Mouse (Mus musculus) frontal cortex, postnatal 14 days (tissue): ENCODE measurements around the gene Tbccd1.

Source experiments
- DNase-seq, 2 experiments: peaks; one replicate each; pipeline ENCODE4 v3.0.0; 2022; ENCODE audit warnings: low spot score in 2 of 2

The Tbccd1 gene

DNA sequence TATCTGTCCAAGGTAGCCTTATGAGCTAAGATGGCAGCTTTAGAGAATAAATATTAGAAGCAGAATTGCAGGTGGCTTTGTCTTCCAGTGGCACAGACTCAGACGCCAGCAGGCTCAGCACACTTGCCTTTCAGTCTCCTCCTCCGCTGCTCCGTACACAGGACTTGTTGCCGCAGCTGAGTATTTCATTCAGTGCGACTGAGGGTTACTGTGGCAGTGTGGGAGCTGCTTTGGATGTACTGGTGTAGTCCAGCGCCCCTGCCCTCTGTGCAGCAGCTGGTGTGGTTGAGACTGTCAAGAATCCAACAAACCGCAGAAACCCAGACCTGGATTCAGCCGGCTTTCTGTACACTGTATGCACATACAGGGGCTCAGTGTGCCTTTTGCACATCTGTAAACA, 14.9 kb upstream of the Tbccd1 start:
- no peak for DNase-seq

DNA sequence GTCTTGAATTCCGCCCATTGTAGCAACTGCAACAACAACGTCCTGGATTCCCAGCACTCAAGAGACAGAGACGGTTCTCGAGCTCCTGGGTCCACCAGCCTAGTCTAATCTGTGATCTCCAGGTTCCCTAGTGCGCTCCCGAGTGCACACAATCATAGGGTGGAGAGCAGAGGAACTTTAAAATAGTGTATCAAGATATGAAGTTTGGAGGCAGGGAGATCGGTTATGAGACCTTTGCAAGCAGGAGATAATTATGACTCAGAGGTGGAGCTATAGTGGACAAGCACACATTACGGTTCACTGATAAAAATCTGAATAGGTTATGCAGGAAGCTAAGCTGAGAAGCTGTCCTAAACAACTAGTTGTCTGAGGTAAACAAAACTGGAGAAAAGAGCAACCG, 696 bp downstream of the Tbccd1 start:
- no peak for DNase-seq

DNA sequence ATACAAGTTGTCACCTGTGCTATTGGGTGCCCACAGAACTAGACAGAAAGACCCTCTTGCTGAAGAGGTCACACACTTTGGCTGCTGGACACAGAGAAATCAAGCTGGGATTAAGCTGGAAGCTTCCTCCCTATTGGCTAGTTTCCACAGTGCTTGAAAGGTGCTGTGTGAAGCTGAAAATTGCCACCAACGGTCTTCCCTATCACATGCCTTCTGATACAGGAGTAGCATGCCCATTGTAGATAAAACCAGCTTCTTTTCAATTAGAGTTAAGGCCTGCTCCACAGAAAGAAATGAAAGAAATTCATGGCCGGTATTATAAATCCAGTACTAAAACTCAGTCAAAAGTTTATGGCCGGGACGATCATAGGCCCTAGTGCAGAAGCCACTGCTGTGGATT, 4.8 kb downstream of the Tbccd1 start:
- DNase-seq = no peak

DNA sequence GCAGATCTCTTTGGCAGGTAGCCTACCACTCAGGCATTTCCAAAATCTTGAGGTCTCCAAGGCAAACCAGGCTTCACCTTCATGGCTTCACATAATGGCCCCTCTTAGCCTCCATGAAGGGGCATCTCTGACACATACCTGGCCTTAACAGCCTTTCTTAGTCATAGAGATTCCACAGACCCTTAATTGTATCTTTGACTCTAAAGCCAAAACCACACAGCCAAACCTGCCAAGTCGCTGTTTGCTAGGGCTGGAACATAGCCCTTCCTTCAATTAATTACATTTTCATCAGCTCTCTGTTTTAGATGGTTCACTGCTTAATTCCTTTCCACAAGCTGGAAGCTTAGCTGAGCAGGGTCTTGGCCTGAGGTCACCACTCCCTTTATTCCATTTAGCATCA, 9.1 kb downstream of the Tbccd1 start:
- no peak for DNase-seq

DNA sequence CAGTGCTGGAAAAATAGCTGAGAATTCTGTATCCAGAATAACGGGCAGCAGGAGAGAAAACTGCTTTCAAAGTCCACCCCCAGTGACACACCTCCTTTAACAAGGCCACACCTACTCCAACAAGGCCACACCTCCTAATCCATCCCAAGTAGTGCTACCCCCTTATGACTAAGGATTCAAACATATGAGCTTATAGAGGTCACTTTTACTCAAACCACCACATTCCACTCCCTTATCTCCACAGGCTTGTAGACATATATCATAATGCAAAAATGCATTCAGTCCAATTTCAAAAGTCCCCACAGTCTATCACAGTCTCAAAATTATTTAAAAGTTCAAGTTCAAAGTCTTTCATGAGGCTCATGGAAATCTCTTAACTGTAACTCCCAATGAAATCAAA, 9.8 kb downstream of the Tbccd1 start:
- no peak for DNase-seq

DNA sequence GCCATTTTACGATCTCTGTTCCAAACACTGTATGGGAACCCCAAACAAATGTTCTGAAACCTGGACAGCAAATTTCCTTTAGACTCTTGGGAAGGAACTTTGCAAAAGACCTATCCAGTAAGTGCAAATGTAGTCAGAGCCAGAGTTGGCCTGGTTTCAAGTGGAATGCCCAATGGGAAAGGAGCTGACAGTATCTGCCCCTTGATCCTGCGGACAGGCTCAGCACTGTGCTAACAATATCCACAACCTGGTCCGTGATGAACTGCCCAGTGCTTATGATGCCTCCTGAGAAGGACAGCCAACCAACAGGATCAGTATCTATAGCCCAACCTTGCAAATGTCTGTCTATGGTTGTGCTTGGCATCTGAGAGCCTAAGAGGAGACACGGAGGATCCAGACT, 12.0 kb downstream of the Tbccd1 start:
- no peak for DNase-seq

DNA sequence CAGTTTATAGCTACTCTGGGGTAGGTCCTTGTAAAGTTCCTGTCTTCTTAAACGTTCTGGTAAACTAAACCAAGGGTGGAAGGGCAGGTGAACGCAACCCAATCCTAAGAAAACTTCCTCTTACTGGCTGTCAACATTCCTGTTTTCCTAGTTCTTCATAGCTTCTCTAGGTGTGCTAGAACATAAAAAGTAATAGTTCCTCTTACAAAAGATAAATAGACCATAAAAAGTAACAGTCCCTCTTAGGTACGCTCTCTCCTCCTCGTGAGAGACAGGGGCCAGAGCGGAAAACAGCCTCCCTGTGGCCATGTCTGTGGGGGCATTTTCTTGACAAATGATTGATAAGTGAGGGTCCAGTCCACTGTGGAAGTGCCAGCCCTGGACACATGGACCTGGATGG, 12.6 kb downstream of the Tbccd1 start:
- no peak for DNase-seq

DNA sequence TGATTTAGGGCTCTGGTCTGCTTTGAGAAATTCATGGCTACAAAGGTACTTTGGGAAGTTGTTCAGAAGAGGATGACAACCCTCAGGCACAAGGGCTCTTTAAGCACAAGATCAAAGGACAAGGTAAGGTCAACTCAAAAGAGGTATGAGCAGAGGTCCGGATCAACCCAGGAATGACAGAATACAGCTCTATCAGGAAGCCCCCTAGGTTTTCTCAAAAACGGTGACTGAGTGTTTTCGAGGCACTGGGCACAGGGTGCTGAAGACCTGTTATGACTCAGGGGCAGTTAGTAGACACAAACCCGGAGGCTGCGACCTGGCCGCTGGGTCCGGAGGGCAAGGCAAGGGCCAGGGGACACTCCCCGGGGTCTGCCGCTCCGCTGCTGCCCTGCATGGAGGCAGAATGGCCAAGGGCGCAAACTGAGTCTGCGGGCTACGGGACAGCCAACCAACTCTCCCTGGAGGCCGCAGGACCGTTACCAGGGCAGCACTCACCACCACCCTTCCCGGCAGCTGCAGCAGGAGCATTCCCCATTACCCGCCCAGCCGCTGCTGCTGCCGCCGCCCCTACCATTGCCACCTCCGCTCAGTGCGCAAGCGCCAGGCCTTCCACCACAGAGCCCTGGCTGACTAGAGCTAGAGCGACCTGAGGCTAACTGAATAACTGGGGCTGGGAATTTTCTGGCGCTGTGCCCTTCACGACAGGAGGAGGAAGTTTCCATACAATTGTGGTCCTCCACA, 13.2 kb downstream of the Tbccd1 start:
- peak; percentile 53 to 68 for DNase-seq

DNA sequence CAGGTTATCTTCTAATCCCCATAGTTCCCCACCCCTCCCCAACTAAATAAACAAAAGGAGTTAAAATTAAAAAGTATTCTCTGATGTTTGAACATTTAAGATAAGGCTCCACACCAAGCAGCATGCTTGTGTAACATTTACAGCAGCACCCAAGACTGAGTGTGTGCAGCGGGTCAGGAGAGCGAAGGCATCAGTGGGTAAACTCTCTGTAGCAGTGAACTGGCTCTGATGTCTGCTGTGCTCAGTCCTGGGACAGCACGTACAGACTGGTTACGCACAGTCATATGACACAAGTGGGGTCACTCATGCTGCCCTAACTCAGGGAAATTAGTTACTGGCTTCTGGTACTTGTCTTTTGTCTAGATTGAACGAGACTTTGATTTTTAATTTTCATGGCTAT, 14.6 kb downstream of the Tbccd1 start:
- no peak for DNase-seq

DNA sequence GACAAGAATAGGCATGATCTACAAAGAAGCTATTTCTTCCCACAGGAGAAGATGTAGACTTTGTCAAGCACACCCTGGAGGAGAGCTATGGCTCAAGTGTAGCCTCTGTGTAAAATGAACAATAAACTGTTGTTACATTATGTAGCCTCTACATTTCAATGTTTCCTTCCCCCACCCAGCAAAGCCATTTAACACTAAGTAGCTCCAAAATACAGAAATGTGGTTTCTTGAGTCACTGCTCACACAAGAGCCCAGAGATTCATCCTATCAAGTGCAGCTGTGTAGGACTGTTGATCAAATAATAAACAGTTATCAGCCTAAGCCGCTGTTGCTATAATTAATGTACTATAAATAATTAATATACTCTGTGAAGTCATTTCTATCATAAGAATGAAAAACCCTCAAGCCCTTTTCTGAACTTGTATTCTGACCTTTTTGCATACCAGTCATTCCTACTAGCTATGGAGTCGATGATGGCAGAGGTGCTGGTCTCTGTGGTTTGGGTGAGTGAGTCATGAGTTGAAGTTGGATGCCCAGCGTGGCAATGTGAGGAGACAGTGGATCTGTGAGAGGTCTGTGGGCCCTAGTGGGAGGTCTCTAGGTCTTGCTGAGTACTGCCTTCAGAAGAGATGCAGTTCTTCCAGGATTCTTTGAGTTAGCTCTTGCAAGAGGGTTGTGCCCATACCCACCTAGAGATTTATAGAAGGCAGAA, 18.2 kb downstream of the Tbccd1 start:
- DNase-seq = no peak

DNA sequence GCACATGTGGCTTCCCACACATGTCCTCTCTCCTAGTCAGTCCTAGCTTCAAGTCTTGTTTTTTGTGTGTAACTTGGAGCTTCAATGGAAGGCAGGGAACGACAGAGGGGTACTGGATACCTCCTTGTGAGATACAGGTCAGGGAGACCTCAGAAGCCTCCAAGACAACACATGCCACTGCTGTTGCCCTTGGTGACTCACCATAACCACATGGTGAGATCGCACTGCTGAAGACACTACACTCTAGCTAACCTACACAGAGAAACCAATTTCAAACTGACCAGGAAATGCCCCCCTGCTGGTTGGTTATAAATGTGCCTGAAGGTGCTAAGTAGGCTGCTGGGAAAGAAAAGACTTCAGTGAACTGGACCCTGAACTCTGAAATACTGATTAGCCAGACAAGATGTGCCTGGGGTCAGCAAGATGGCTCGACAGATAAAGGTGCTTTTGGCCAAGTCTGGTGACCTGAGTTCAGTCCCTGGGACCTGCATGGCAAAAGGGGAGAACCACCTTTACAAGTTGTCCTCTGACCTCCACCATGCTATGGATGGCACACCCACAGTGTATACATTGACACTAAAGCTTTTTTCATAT, 24.4 kb downstream of the Tbccd1 start:
- DNase-seq = no peak

DNA sequence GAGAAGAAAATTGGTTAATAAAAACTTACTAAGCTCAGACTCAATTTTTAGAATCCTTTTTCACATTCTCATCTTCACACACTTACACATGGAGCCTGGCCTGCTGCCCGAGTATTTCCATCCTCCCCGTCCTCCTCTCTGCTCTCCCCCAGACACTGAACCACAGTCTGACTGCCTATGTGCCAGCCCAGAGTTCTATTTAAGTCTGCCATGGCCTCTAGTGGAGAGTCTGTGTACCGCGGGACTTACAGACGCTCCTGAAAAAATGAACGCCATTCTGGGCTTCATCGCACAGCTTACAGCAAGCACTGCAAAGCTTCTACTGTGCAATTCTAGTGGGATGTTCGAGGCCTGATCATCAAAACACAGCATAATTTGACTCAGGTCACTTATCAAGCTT, 36.7 kb downstream of the Tbccd1 start:
- peak; percentile 25 to 36 for DNase-seq

DNA sequence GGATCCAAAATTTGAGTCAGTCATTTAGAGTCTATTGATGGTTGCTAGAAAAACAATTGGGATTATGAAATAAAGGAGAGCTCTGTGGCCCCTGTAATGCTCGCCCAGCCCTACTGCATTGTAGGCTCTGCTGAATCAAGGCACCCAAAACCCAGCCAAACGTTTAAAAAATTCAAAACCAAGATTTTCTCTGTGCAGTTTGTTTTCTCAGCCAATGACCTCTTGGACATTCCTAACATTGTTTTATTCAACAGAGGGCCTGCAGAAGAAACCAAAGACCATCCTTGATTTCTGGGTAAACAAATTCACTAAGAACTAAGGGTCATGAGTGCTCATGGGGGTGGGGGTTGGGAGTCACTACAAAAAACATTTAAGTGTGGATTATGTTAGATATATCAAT, 46.0 kb downstream of the Tbccd1 start, which contains the start of gene Crygs:
Gene Crygs (minus strand): TSS at position 101 of the 400 bp plus-strand sequence.
- DNase-seq = no peak

DNA sequence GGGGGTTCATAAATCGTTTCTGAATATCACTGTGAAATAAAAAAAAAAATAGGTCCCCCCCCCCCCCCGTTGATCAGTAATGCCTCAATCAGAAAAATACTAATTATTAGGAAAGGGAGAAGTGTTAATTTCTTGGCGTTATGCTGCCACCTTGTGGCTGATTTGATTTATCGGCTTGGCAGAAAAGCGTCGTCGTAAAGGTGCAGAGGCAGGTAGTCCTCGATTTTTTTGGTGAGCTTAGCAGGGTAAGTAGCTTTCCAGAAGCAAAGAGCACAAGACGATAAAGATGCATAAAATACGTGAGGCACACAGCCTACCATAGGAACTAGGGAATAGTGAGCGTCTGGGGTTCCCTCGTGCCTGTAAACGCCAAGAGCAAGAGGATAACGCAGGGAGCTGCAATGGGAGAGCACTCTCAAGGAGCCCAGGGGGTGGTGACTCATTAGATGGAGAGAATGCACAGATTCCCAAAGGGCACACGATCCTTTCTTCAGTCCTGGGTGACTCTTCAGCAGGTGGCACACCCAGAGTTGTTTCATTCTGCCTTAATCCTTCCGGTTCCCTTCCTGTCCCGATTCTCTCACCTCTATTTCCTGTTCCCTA, 49.9 kb downstream of the Tbccd1 start:
- DNase-seq = peak in 1 of 2 experiments; percentile 56

DNA sequence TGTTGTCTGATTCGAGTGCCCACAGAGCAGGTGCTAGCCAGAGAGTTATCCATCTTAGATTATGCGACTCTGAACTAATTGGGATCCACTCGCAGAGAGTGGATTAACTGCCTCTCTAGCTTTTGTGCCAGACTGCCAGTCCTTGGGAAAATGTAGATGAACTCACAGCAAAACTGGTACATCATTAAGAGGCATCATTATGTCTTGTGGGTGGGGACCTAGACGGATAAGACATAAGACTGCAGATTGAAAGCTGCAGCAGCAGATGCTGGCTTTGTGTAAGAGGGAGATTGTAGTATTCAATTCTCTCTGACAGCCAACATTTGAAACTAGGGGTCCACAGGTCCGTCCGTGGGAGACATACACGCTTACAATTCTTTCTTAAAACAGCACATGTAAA, 54.7 kb downstream of the Tbccd1 start:
- DNase-seq = no peak

DNA sequence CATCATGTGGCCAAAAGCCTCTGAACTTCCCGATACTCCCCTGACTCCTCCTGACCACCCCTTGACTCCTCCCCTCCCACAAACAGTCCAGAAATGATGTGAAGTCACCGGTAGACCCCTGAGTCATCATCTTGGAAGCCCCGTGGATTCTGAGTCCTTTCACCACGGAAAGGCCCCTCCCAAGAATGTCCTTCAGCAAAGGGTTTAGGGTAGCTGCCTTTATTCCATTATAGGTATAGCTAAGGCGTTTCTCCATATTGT, 56.7 kb downstream of the Tbccd1 start:
- no peak for DNase-seq

DNA sequence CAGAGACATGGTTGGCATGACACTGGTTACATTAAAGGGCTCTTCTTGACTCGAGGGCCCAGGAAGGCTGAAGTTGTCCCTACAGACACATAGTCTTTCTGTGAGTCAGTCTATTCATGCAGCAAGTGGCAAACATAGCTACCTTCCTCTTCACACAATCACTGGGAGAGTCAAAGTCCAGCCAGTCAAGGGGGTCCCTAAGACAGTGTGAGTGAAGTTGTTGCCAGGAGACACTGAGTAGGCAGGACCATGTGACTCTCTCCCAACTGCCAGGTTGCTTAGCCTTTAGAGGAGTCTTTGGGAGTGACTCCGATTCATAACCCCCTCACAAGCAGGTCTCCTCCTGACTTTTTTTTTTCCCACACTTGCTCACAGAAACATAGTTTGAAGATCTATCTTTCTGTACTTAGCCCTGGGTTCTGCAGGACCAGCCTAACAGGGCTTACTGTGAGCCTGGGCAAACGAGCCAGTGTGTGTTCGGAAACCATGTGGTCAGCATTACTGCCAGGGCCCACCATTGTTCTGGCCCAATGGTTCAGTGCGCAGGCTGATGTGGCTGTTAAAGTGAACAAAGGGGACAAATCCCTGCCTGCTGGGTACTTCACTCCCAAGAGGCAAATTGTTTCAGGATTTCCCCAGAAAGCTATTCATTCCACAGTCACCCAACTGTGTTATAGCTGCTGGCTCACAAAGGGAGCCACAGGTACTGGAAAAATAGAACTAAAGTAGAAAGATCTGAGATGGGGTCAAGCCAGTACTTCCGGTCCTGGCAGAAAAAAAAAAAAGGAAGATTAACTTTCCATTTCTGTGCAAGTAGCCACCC, 57.2 kb downstream of the Tbccd1 start:
- no peak for DNase-seq

DNA sequence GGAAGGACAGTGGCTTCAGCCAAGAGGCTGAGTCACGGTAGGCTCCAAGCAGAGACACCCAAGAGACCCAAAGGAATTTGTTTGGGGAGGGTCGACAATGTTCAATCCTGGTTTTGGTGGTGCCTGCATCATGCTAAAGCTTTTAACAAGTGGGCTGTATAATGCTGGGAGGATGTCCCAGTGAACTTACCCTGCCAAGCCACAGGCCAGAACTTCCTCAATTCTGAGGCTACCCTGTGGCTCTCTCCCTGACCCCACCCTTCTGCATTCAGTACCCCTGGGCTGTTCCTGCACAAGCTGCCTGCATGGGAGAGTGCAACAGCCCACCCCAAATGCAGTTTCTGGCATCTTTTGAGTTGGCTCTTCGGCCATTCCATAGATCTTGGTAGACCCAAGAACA, 58.9 kb downstream of the Tbccd1 start:
- no peak for DNase-seq

DNA sequence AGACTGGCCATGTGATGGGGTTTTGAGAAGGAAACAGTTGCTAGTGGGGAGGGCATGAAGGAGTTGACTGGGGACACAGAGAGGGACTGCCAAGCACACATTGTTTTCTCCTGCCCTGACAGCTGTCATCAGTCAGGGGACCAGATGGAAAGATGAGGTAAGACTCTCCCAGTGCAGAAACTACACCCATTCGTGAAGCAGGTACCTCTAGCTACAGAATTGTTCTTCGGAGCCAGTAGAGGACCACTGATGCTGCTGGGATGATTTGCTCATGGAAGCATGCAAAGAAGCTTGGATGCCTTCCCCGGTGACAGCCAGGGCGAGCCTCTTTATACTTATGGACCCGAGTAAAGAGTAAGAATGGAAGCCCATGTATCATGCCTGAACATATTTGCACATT, 59.9 kb downstream of the Tbccd1 start:
- DNase-seq = no peak

DNA sequence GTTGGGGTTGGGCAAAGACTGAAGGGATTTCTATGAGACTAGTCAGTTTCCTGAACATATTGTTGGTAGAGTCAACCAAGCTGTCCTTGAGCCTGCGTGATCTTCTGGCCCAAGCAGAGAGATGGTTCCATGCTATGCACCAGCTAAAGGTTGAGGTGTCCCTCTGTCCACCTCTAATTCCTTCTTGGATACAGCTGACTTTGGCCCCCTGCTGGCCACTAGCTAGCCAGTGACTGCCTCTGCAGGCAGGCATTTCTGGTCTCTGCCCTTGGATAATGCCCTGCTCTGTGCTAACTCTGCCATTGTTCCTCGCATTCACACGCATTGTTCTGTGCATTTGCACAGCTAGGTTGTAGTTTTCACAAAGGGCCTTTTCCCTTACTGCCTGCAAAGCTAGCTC, 62.0 kb downstream of the Tbccd1 start:
- DNase-seq = no peak

DNA sequence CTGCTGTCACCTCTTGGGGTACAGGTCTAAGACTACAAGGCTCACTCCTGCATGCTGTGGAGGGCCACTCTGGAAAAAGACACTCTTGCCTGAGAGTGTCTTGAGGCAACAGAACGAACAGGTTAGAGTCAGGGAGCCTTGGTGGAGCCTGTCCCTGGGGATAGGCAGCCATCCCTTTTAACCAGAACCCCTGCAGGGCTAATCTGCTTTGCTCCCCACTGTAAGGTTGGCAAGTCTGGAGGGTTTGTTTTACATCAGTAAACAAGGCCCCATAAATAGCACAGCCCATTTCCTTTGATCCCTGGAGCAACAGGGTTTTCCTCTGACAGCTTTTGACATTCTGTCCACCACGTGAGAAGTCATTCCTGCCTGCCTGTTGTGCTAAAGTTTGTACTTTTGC, 66.2 kb downstream of the Tbccd1 start:
- DNase-seq = no peak

DNA sequence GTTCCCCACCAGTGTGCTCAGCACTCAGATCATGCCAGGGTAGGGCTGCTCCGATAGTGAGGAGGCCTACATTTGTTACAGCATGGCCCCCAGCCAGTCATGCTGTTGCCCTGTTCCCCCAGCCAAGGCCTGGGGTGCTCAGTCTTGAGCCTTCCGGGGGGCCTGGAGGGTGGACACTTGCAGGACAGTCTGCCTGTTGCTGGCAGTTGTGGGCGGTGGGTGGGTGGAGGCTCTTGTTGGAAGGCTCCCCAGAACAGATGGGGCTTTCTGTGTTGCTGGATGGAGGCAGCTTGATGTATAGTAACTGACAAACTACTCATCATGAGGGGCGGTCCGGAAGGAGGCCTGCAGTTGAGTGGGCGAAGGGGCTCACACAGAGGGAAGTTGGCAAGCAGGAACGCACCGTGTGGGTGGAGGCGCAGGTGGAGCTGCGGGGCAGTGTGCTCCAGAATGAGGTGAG, 67.5 kb downstream of the Tbccd1 start:
- DNase-seq = peak; percentile 50 to 66
